Mouse (Mus musculus): Measurements from ENCODE around the gene Hhip.

DNA sequence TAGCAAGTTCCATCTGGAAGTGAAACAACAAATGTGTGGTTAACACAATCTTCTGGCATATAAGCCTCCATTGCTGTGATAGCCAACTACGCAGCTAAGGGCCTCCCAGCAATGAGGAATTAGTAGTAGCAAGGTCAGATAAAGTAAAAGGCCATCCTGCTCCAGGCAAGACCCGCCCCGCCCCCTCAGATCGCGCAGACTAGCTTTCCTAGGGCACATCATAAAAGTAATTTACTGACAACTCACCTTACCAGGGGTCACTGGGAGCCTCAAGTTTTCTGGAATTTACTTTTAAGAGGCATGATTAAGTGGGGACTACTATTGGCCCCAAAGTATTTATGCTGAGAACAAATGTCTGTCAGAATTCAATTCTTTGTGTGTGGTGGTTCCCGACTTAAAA lies 28.2 kb downstream of the Hhip start:
- TF ChIP-seq CTCF (IDR thresholded peaks at IDR 0.05; ENCODE audit: extremely low read depth, insufficient read depth, insufficient read length, insufficient replicate concordance) (no peak), POLR2A (IDR thresholded peaks at IDR 0.05; ENCODE audit: low read depth, low read length) (no peak)

Data from spleen, adult 2 months (tissue).